Mouse (Mus musculus) inflammation-experienced regulatory T-cells (primary cell): ENCODE measurements around the gene Myh15. TPM values are rescaled to one million over a fixed set of nuclear protein-coding genes. Genes with fewer than 3 reads are reported as not detected.

Source experiments
- polyA plus RNA-seq, 2 experiments: library from polyadenylated mRNA; unstranded; fragments of 100-300 nt; shearing (Covaris generic); gene quantifications; one replicate each; pipeline ENCODE4 v1.2.1; 2017

The Myh15 gene
- under 1 TPM in 1 of 2 experiments, not detected in 1; 0.37 TPM for polyA plus RNA-seq

DNA sequence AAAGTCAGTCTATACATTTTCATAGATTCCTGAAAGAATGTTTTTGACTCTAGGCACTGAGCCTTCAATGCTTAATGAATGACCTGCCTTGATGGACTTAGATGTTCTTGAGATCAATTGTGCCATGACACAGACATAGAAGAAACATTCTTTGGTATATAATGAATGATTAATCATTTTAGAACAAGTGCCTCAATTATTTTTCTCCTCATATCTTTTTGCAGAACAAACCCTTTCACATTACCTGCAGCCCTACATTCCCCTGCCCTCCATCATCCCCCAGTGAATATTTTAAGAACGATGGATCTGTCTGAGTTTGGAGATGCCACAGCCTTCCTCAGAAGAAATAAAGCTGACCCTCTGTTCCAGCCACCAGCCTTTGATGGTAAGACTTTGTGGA, at the start of gene Myh15:
TSS of gene Myh15 (plus strand) at position 301 of the 400 bp plus-strand sequence.

Other genes with a start within 250 kb of the Myh15 start
- gene Retnlb, start 240.6 kb upstream of the Myh15 start, polyA plus RNA-seq: not detected
- gene Retnla, start 214.9 kb upstream of the Myh15 start, polyA plus RNA-seq: not detected
- 1 to 10 TPM in 1 of 2 experiments, not detected in 1; 3.1 TPM for gene Retnlg, start 184.9 kb upstream of the Myh15 start, polyA plus RNA-seq
- 1 to 10 TPM; 6.1 to 6.7 TPM for gene Dzip3, start 63.3 kb upstream of the Myh15 start, polyA plus RNA-seq
- 1 to 10 TPM; 1.3 to 2.7 TPM for gene Cip2a, start 63.3 kb upstream of the Myh15 start, polyA plus RNA-seq